Mouse (Mus musculus) left cerebral cortex, postnatal 4 days (tissue): ENCODE measurements around the gene Clec2h. TPM values are rescaled to one million over a fixed set of nuclear protein-coding genes. Genes with fewer than 3 reads are reported as not detected.

ENCODE experiments used
- DNase-seq: peaks from one replicate; pipeline ENCODE4 v3.0.0-alpha.2; 2022
- intact Hi-C: fragments of 180-260 bp; cut with DNase I; formaldehyde crosslinking; loops from one replicate; pipeline ENCODE4 v1.15.1; 2025
- total RNA-seq, 2 experiments: library from RNA; stranded (reverse); gene quantifications; 2 replicates each; pipeline ENCODE4 v1.2.3; 2021

Clec2h gene
- total RNA-seq, 2 experiments from 2014 or later, result not detected

GRCm38 (mm10) chr6:128722959-128723358, 60.8 kb downstream of the Clec2h start, which contains the start of gene Klrb1:
Gene Klrb1 (minus strand): TSS chr6:128723059.
- intact Hi-C loops, result no loop called here

More at GRCm38 (mm10) chr6:128722959-128723358, 60.8 kb downstream of the Clec2h start, which contains the start of gene Klrb1:
- no peak for DNase-seq

Other genes starting within 250 kb of the Clec2h start
- 10 to 100 TPM; 38.7 to 42.7 TPM for gene Itfg2, start 237.5 kb upstream of the Clec2h start, total RNA-seq
- 100 to 1,000 TPM; 176 to 180 TPM for gene Fkbp4, start 223.7 kb upstream of the Clec2h start, total RNA-seq
- gene Pzp, start 135.7 kb upstream of the Clec2h start, total RNA-seq, result under 1 TPM; 0.12 TPM
- gene A2ml1, start 80.8 kb upstream of the Clec2h start, total RNA-seq, result 1 to 10 TPM; 7.8 to 8.7 TPM
- gene Klrb1a, start 38.9 kb upstream of the Clec2h start, total RNA-seq, result not detected
- gene Klrb1, start 60.7 kb downstream of the Clec2h start, total RNA-seq, result 1 to 10 TPM; 3.9 to 5.0 TPM
- not detected for gene Klrb1c, start 126.8 kb downstream of the Clec2h start, total RNA-seq
- not detected for gene Gm44511, start 163.9 kb downstream of the Clec2h start, total RNA-seq
- gene Klrb1b, start 163.9 kb downstream of the Clec2h start, total RNA-seq, result not detected
- not detected for gene Clec2i, start 225.2 kb downstream of the Clec2h start, total RNA-seq
- 1 to 10 TPM in 1 of 2 experiments, under 1 TPM in 1; 0.64 to 1.0 TPM for gene BC035044, start 228.7 kb downstream of the Clec2h start, total RNA-seq